Mouse (Mus musculus): ENCODE data around the gene Schip1. TPM values are rescaled to one million over a fixed set of nuclear protein-coding genes. Genes with fewer than 3 reads are reported as not detected.
A peak's percentile ranks its signal among the peaks of the same experiment; 100 is the strongest.

The Schip1 gene
- total RNA-seq, 2 experiments from 2014 or later = 126 to 145 TPM

DNA sequence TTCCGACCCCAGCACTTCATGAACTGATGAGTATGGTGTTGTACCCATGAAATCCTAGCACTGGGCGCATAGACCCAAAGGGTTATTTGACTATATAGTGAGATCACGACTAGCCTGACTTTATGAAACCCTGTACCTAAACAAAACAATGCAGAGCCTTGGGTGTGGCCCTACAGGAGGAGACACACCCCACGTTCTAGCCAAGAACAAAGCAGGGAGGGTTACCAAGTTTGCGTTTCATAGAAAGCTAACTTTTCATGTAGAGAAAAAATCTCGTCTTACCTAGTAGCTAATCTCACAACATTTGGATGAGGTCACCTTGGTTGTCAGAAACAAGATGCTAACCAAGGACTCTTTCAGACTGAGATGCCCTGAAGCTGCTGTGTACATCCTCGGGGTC, 411.7 kb downstream of the Schip1 start:
- no peak for DNase-seq

DNA sequence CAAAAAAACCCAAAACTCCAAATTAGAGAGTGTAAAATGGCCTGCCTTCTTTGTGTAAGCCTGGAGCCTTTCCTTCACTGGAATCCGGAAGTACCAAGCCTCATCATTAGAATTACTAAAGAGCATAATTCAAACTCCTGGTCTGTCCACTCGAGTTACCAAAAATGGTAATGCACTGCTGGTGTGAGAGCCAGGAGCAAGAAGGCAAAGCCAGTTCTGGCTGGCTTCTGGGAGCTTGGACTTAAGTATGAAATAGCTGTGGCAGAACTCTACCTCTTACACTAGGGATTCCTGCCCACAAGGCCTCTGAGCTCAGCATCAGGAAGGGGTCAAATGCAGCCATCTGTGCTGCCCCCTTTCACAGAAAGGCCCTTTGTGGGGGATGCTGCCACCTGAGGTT, 412.9 kb downstream of the Schip1 start:
- DNase-seq = no peak

GRCm38 (mm10) chr3:68479266-68479665, 414.7 kb downstream of the Schip1 start:
- no peak for DNase-seq

GRCm38 (mm10) chr3:68483517-68483916, 418.9 kb downstream of the Schip1 start:
- no peak for DNase-seq

DNA sequence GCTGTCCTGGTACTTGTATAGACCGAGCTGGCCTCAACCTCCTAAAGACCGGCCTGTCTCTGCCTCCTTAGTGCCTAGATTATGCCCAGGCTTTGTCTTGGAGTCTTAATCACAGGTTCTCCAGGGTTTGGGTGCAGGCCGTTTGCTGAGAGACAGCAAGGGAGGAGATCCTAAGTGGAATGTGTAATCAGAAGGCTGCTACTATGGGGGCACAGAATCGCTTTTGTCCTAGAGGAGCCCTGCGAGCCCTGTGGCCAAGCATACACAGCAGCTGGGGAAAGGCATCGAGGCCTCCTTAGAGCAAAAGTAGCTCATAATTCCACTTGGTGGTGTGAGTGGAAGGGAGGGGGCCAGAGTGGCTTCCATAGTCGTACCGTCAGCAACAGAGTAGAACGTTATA, 419.4 kb downstream of the Schip1 start:
- no peak for DNase-seq

DNA sequence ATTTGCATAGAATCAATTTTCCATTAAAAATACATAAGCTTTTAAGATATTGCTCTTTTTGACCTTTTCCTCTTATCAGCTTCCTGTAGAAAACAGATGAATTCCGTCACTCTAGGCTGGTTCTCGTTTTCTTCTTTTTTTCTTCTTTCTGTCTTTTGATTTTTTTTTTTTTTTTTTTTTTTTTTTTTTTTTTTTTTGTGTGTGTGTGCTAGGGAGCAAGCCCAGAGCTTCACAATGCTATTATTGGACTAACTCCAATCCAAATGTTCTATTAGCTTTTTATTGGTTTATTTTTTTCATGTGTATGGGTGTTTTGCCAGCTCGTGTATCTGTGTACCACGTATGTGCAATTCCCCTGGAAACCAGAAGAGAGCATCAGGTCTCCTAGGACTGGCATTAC, 420.0 kb downstream of the Schip1 start:
- no peak for DNase-seq

DNA sequence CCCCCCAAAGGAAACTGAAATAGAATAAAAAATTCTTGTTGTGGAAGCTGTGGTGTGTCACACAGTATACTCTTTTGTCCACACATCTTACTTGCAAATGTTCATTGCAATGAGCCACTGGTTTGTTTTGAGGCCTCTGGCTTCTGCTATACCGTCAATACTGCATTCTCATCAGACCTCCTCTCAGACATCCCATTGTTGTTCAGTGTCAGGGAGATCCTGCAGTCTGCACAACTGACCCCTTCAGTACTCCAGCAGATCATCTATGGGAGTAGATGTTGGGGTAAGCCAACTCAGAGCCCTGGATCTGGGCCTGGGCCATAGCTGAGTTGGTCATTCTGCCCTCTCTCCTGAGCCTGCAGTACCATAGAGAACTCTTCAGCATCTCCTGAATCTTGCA, 423.0 kb downstream of the Schip1 start:
- no peak for DNase-seq

DNA sequence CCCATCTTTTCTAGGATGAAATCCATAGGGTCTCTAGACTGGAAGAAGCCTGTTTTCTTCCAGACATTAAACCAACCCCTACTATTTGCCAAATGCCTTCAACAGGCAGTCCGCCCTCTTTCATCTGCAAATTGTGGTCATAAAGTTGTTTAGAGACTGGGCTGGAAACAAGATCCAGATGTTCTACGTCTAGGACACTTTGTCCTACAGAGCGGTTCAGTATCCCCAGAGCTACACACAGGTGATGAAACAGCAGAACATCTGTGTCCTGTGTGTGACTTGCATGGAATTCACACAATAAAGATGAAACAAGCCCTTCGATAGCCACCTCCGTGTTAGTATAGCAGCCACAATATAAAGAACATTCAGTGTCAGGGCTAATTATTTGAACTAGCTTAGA, 423.7 kb downstream of the Schip1 start:
- no peak for DNase-seq

GRCm38 (mm10) chr3:68491516-68491915, 426.9 kb downstream of the Schip1 start:
- no peak for DNase-seq

GRCm38 (mm10) chr3:68492066-68492465, 427.5 kb downstream of the Schip1 start:
- no peak for DNase-seq

DNA sequence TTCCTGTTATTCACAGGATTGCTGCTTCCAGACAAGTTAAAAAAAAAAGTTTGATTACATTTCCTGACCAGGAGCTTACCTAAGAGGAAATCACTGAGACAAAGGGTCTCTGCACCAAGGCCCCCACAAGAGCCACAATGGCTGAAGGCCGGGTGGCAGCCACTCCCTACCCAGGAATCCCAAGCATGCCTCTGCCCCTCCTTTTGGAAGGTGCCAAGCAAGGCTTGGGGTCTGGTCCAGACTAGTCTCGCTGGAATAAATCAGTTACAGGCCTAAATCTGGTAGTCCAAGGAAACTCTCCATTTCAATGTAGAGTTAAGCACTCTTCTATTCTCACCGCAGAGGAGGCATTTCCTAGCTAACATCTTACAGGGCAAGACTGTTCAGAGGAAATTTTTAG, 427.9 kb downstream of the Schip1 start:
- DNase-seq = peak; percentile 20

DNA sequence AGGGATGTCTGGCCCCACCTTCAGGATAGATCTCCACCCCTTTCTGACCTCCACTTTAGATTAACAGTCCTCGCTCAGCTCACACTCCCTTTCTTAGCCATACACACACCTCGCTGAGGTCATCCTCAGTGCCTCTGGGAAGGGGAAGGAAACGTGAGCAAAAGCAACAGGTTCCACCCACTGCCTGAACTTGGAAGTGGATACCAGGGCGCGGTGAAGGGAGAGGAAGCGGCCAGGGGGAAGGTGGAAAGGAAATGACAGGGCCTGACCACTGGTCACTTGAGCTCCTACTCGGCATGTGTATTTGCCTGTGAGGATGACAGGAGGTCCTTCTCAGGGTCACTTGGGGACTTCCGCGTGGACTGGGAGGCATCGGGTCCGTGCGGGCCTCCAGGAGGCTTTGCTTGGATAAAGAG, 428.6 kb downstream of the Schip1 start:
- peak; percentile 52 for DNase-seq

DNA sequence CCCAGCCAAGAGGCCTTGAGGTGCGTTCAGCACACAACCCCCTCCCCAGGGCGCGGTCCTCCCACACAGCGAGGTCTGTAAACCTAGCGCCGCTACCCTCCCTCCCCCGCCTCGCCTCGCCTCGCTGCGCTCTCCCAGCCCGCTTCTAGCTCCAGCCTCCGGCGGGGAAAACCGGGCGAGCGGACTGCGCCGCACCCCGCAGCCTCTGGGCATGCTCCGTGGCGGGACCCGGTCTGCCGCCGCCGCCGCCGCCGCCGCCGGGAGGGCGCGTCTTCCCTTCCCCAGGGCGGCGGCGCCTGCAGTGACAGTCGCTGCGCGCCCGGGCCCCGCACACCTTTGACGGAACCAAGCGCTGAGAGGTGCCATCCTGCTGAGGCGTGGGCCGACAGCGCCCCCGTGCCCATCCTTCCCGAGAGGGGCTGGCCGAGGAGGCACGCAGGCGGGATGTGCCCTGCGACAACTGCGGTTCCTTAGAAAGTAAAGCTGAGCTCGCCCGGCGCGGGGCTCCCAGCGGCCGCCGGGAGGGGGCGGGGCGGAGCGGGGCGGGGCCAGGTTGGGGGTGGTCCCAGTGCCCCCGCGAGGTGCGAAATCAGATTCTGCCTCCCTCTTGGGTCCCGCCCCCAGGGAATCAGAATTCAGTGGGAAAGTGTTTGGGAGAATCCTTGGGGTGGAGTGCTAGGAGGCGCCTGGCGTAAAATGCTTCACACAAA, 429.1 kb downstream of the Schip1 start:
- DNase-seq = peak; percentile 75

- DNase-seq = peak; percentile 20
Observed at GRCm38 (mm10) chr3:68494296-68495095, 429.9 kb downstream of the Schip1 start.

GRCm38 (mm10) chr3:68495096-68495735, 430.6 kb downstream of the Schip1 start:
- DNase-seq = peak; percentile 53

DNA sequence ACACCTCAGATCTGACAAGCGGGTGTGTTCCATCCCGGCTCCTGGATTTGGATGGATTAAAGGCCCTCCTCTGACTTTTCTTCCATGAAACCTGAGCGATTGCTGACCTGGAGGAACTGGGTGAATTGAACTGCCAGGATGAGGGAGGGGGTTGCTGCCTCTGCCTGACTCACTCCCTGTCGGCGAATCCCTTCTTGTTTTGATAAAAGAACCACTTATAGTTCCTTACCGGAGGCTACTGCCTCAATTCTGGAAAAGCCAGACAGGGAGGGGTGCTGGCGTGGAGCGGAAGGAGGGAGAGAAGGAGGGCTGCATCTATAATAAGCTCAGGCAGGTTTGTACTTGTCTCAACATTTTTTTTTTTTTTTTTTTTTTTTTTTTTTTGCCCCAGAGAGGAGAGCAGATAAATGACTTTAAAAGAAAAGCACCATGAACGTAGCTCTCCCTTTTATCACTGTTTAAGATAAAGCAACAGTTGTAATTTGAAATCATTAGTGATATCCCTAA, 431.2 kb downstream of the Schip1 start:
- no peak for DNase-seq

DNA sequence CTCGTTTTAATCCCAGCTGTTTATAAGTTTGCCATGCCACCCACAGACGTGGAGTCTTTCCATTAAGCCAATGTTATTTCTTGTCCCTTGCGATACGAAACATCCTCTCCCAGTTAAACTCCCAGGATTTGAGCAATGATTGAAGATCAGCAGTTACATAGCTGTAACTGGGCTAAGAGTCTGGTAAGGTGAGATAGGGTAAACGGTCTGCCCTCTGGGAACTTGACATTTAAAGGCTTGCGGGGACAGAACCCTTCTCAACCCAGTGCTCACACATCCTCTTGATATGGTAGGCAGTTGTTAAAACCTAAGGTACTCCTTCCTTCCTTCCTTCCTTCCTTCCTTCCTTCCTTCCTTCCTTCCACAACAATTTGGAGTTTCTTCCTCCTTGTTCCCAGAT, 431.9 kb downstream of the Schip1 start:
- DNase-seq = no peak

- DNase-seq = no peak
Observed at GRCm38 (mm10) chr3:68499532-68500152, 435.0 kb downstream of the Schip1 start.

DNA sequence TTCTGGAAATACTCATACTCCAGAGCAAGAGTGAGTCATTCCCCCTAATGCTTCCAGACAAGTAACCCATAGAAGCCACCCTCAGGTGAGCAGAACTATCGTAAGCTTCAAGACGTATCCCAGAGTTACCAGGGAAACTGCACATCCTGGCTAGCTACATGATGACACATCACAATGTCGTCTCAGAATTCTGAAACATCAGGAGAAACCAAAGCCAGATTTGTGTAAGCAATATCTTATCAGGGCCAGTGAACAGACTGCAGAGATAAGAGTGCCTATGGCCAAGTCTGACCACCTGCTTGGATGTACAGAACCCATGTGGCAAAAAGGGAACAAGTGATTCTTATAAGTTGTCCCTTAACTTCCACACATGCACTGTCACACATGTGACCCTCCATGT, 440.2 kb downstream of the Schip1 start:
- no peak for DNase-seq

DNA sequence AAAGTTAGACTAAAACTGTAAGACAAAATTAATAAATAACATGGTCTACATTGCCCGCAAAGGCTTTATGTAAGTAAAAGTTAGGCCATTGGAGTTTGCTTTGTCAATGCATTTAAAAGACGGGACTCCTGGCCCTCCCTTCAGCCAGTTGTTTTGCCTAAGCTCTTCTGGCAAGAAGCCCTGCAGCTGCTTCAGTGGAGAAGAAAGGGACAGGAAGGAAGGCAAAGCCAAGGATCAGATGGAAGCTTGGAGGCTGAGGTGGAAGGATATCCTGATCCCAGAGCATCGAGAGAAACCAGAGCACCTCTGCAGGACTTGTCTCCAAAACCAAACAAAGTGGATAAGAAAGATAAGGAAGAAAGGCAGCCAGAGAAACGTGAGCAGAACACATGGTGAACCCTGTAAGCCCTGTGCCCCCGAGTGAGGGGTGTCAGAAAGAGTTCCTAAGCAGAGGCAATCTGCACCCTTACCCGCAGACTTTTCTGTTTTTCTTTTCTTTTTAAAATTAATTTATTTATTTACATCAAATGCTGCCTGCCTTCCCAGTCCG, 442.2 kb downstream of the Schip1 start:
- peak; percentile 26 for DNase-seq

DNA sequence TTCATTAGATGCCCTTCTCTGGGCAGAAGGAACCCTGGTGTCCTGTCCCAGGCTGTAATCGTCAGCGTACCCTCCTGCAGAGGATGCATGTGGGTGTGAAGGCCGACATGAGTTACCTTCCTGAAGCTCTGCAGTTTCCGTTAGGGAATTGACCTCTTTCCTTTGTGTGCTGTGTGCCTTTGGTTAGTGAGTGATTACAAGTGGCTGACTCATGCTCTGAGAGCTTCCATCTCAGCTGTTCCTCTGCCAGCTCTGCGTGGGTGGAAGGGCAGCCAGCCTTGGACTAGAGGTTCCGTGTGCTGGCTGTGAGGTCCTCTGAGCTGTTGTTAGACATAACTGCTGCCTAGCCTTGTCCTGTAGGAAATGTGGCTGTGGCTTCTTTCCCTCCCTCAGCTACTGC, 444.0 kb downstream of the Schip1 start:
- peak; percentile 72 for DNase-seq

GRCm38 (mm10) chr3:68510872-68511271, 446.3 kb downstream of the Schip1 start:
- no peak for DNase-seq
